Mouse (Mus musculus) ES-E14 (cell line): ENCODE measurements around the gene Tada3.

Experiments
- CHD2 ChIP-seq: IDR thresholded peaks from 2 replicates; pipeline ENCODE4 v1.6.1; 2014; ENCODE audit warnings: mild to moderate bottlenecking, low read depth, low read length, inconsistent platforms
- HCFC1 ChIP-seq: IDR thresholded peaks from 2 replicates; pipeline ENCODE4 v1.6.1; 2012; ENCODE audit warnings: low read length, inconsistent platforms, borderline replicate concordance; ENCODE audit not compliant: insufficient read depth
- MAFK ChIP-seq: IDR thresholded peaks from 2 replicates; pipeline ENCODE4 v1.6.1; 2014; ENCODE audit warnings: mild to moderate bottlenecking, low read depth, low read length, inconsistent platforms; ENCODE audit not compliant: insufficient read depth

DNA sequence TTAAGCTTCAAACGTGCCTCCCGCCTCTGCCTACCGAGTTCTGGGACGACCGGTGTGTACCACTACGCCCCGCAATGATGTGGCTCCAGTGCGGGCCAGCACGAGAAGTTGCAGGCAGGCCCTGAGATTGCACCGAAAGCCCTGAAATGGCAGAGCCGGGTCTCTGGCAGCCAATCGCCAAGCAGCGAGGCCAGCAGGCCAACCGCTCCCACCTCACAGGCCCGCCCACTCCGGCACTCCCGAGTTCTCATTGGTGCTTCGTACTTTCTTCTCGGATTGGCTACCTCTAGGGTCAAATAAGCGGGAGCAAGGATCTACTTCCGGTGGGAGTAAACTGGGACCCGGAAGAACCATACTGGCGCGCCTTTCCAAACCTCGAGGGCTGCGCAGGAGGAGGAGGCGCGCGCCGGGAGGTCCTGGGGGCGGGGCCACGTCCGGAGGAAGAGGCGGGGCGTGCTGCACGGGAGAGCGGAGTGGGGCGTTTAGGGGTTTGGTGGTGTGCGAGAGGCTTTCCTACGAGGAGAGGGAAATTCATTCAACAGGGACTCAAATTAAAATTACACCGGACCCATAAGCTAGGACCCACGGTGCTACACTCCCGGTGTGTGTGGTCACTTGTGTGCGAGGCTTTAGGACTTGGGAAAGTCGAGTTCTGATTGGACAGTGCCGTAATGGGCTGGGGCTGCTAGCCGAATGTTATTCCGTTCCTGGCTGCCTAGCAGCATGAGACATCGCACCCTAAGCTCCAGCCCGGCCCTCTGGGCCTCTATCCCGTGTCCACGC, 51.0 kb downstream of the Tada3 start, which contains the start of gene Ogg1:
- TF ChIP-seq HCFC1 (peak; percentile 69; the same call in 1 of the 2 replicates), CHD2 (0 out of 2 replicates have a peak, but pooled peaks have one; percentile 65), MAFK (no peak)
